Mouse (Mus musculus) myocyte (in vitro differentiated cells): ENCODE data around the gene Actl11. TPM values are rescaled to one million over a fixed set of nuclear protein-coding genes. Genes with fewer than 3 reads are reported as not detected.
A peak's percentile ranks its signal among the peaks of the same experiment; 100 is the strongest.

Experiments
- H3K27me3 ChIP-seq: one replicate; pipeline ENCODE4 v1.6.1; 2011; ENCODE audit not compliant: control insufficient read depth, insufficient read depth, insufficient read length
- H3K36me3 ChIP-seq: one replicate; pipeline ENCODE4 v1.6.1; 2011; ENCODE audit not compliant: control insufficient read depth, insufficient read depth
- H3K4me2 ChIP-seq: one replicate; pipeline ENCODE4 v1.6.1; 2011; ENCODE audit warnings: low read depth, control low read depth
- H3K4me3 ChIP-seq: one replicate; pipeline ENCODE4 v1.5.1; 2011; ENCODE audit warnings: mild to moderate bottlenecking, control low read depth, moderate library complexity
- H3K79me2 ChIP-seq: one replicate; pipeline ENCODE4 v1.6.1; 2011; ENCODE audit not compliant: control insufficient read depth, insufficient read depth
- H3ac ChIP-seq: one replicate; pipeline ENCODE4 v1.6.1; 2011; ENCODE audit not compliant: control insufficient read depth, insufficient read length
- CEBPB ChIP-seq: IDR thresholded peaks from 2 replicates; pipeline ENCODE4 v1.6.1; 2011; ENCODE audit warnings: mild to moderate bottlenecking, moderate library complexity; ENCODE audit not compliant: poor library complexity, insufficient read depth, severe bottlenecking
- E2F4 ChIP-seq: IDR thresholded peaks from one replicate; pipeline ENCODE4 v1.6.1; 2011; ENCODE audit warnings: mild to moderate bottlenecking, control low read depth, moderate library complexity; ENCODE audit not compliant: insufficient read depth
- MAX ChIP-seq: IDR thresholded peaks from one replicate; pipeline ENCODE4 v1.6.1; 2011; ENCODE audit warnings: low read depth, mild to moderate bottlenecking, control low read depth
- MYOD1 ChIP-seq, 3 experiments: IDR thresholded peaks; one replicate each; pipeline ENCODE4 v1.6.1; 2011; ENCODE audit warnings: control low read depth in 2 of 3, low read depth in 2 of 3, mild to moderate bottlenecking in 2 of 3, moderate library complexity in 1 of 3; ENCODE audit not compliant: insufficient read length in 2 of 3, control insufficient read depth in 1 of 3
- MYOG ChIP-seq, 3 experiments: IDR thresholded peaks; one replicate each; pipeline ENCODE4 v1.6.1; 2011; ENCODE audit warnings: control low read depth in 2 of 3, low read depth in 2 of 3, mild to moderate bottlenecking in 2 of 3; ENCODE audit not compliant: insufficient read length in 2 of 3, control insufficient read depth in 1 of 3, insufficient read depth in 1 of 3
- POLR2A ChIP-seq: IDR thresholded peaks from one replicate; pipeline ENCODE4 v1.6.1; 2011; ENCODE audit warnings: low read depth, mild to moderate bottlenecking, control low read depth, moderate library complexity; ENCODE audit not compliant: insufficient read length
- POLR2AphosphoS2 ChIP-seq: IDR thresholded peaks from one replicate; pipeline ENCODE4 v1.6.1; 2011; ENCODE audit warnings: low read depth, control low read depth; ENCODE audit not compliant: insufficient read length
- REST ChIP-seq: IDR thresholded peaks from one replicate; pipeline ENCODE4 v1.6.1; 2011; ENCODE audit warnings: mild to moderate bottlenecking, control low read depth, moderate library complexity; ENCODE audit not compliant: insufficient read depth, insufficient read length
- SRF ChIP-seq: IDR thresholded peaks from one replicate; pipeline ENCODE4 v1.6.1; 2011; ENCODE audit warnings: low read depth; ENCODE audit not compliant: control insufficient read depth, insufficient read length
- TCF12 ChIP-seq: IDR thresholded peaks from one replicate; pipeline ENCODE4 v1.6.1; 2011; ENCODE audit warnings: mild to moderate bottlenecking, control low read depth; ENCODE audit not compliant: poor library complexity, insufficient read depth, severe bottlenecking
- TCF3 ChIP-seq: IDR thresholded peaks from one replicate; pipeline ENCODE4 v1.6.1; 2011; ENCODE audit warnings: low read depth, control low read depth; ENCODE audit not compliant: insufficient read length
- USF1 ChIP-seq: IDR thresholded peaks from one replicate; pipeline ENCODE4 v1.6.1; 2011; ENCODE audit warnings: low read depth, mild to moderate bottlenecking, control low read depth, moderate library complexity
- polyA plus RNA-seq: library from polyadenylated mRNA; unstranded; fragments of >200 nt; fragmentation: generic; extraction: Trizol; gene quantifications from one replicate; pipeline ENCODE4 v1.2.1, GENCODE M21; 2012; ENCODE audit warnings: missing spikeins

Gene Actl11
- polyA plus RNA-seq, 1 experiment: not detected

DNA sequence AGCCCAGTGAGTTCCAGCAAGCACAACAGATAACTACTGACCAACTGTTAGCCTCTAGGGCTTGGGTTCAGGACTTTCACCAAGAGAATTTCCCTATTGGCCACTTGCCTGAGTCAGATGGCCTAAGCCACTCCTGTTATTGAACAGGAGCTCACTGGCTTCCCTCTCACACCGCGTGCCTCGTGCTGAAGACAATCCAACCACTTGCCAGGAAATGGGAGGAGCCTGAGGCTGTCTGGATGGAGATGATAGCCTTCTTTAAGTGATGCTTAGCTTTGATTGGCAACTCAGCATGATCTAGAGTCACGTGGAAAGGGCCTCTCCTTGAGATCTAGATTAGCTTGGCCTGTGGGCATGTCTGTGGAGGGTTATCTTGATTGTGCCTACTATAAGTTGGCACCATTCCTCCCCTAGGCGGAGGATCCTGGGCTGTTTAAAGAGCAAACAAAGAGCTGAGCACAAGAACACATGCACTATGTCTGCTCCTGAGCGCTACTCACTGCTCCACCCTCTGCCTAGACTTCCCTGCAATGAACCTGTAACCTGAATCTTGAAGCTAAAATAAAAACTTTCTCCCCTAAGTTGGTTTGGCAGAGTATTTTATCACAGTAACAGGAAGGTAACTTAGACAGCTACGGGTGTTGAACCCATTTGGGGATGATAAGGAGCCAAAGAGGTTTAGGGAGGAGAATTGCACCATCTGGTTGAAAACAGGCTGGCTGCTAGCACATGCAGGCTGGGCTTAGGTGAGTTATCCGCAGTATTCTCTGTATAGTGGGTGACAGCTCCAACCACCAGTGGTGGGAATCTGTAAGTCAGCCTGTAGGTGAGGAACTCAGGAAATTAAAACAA, 43.6 kb downstream of the Actl11 start:
- H3K36me3 ChIP-seq: no peaks in the 10 kb centered on the region
- H3K4me2 ChIP-seq: no peak overlapping the region
- TF ChIP-seq USF1 (no peak), MYOG (IDR thresholded peaks at IDR 0.05; ENCODE audit: control insufficient read depth in 1 of 3, insufficient read depth in 1 of 3, insufficient read length in 2 of 3, low read depth in 2 of 3) (no peak), E2F4 (no peak), SRF (no peak)
- no peaks in the 10 kb centered on the region for H3K79me2 ChIP-seq
- no peak overlapping the region for H3ac ChIP-seq
- H3K27me3 ChIP-seq: no peaks in the 10 kb centered on the region
- no peak overlapping the region for H3K4me3 ChIP-seq

DNA sequence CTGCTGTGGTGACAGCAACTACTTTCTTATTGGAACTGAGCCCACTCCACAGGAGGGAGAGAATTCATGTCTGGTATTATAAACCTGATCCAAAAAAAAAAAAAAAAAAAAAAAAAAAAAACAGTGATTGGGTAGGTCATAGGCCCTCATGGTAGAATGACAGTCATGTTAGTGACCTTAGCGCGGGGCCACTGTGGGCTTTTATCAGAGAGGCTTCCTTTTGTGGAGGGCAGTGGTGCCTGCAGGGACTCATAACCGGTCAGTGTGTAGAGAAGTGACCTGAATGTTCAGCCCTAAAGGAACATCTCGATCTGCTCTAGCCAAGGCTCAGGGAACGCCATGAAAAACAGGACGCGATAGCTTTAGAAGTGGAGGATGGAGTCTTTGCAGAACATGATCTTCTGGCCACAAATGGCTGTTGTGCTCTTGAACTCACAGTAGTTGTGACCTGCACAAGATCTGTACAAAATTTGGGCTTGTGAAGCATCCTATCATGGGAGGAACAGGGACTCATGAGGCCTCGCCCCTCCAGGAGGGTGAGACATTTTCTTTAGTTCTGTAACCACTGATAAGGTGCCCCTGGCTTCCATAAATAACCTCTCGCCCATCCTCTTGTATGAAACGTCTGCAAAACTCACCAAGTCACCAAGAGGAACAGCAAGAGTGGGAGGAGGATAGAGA, 46.4 kb downstream of the Actl11 start:
- H3K4me2 ChIP-seq: peak overlapping the region; percentile 67

GRCm38 (mm10) chr9:107975399-107976386, 47.4 kb downstream of the Actl11 start, which contains the start of gene Uba7:
Gene Uba7, plus strand, starts transcription at chr9:107975505.
- Histone ChIP-seq H3K4me2 (peak within 1 kb of the TSS; percentile 67), H3ac (no peak within 1 kb of the TSS), H3K36me3 (no peaks in the 10 kb centered on the region), H3K4me3 (no peak within 1 kb of the TSS), H3K27me3 (no peaks in the 10 kb centered on the region), H3K79me2 (no peaks in the 10 kb centered on the region)
- TF ChIP-seq TCF3 (no peak), MYOD1 (IDR thresholded peaks at IDR 0.05; ENCODE audit: control insufficient read depth in 1 of 3, insufficient read length in 2 of 3, low read depth in 2 of 3) (no peak), MYOG (IDR thresholded peaks at IDR 0.05; ENCODE audit: control insufficient read depth in 1 of 3, insufficient read depth in 1 of 3, insufficient read length in 2 of 3, low read depth in 2 of 3) (no peak), USF1 (no peak), REST (no peak), MAX (no peak), E2F4 (no peak), CEBPB (no peak), TCF12 (no peak), POLR2A (no peak), SRF (no peak), POLR2AphosphoS2 (no peak)

More for the DNA sequence above, 46.4 kb downstream of the Actl11 start:
- Histone ChIP-seq H3ac (no peak overlapping the region), H3K4me3 (no peak overlapping the region), H3K36me3 (no peaks in the 10 kb centered on the region), H3K79me2 (no peaks in the 10 kb centered on the region), H3K27me3 (no peaks in the 10 kb centered on the region)
- TF ChIP-seq POLR2A (no peak), MYOD1 (IDR thresholded peaks at IDR 0.05; ENCODE audit: control insufficient read depth in 1 of 3, insufficient read length in 2 of 3, low read depth in 2 of 3) (no peak), TCF3 (no peak), CEBPB (no peak), REST (no peak), TCF12 (no peak), USF1 (no peak), SRF (no peak), POLR2AphosphoS2 (no peak), MAX (no peak), MYOG (IDR thresholded peaks at IDR 0.05; ENCODE audit: control insufficient read depth in 1 of 3, insufficient read depth in 1 of 3, insufficient read length in 2 of 3, low read depth in 2 of 3) (no peak), E2F4 (no peak)

- H3ac ChIP-seq: no peak overlapping the region
- H3K27me3 ChIP-seq: no peaks in the 10 kb centered on the region
- H3K36me3 ChIP-seq: no peaks in the 10 kb centered on the region
- no peaks in the 10 kb centered on the region for H3K79me2 ChIP-seq
- no peak for TF ChIP-seq MYOG (IDR thresholded peaks at IDR 0.05; ENCODE audit: control insufficient read depth in 1 of 3, insufficient read depth in 1 of 3, insufficient read length in 2 of 3, low read depth in 2 of 3)
- TF ChIP-seq MAX: no peak
- no peak for TF ChIP-seq USF1
- no peak for TF ChIP-seq SRF
- TF ChIP-seq TCF3: no peak
- H3K4me2 ChIP-seq: no peak overlapping the region
- no peak overlapping the region for H3K4me3 ChIP-seq
Observed at GRCm38 (mm10) chr9:107978815-107979214, 50.5 kb downstream of the Actl11 start.

Other genes with a start within 250 kb of the Actl11 start
- not detected for gene Gnat1, start 248.8 kb upstream of the Actl11 start, polyA plus RNA-seq
- 1.4 TPM for gene Sema3f, start 218.0 kb upstream of the Actl11 start, polyA plus RNA-seq
- 37.6 TPM for gene Rbm5, start 157.5 kb upstream of the Actl11 start, polyA plus RNA-seq
- 10.2 TPM for gene Rbm6, start 55.2 kb upstream of the Actl11 start, polyA plus RNA-seq
- 8.4 TPM for gene Mon1a, start 40.3 kb upstream of the Actl11 start, polyA plus RNA-seq
- gene Mst1r, start 21.6 kb upstream of the Actl11 start, polyA plus RNA-seq: 0.04 TPM
- 0.06 TPM for gene Camkv, start 7.2 kb downstream of the Actl11 start, polyA plus RNA-seq
- gene Traip, start 21.7 kb downstream of the Actl11 start, polyA plus RNA-seq: 4.7 TPM
- gene Uba7, start 47.0 kb downstream of the Actl11 start, polyA plus RNA-seq: 1.2 TPM
- gene Gm20661, start 54.6 kb downstream of the Actl11 start, polyA plus RNA-seq: not detected
- 1.1 TPM for gene Inka1, start 57.4 kb downstream of the Actl11 start, polyA plus RNA-seq
- not detected for gene Cdhr4, start 64.0 kb downstream of the Actl11 start, polyA plus RNA-seq
- gene Gm20662, start 67.9 kb downstream of the Actl11 start, polyA plus RNA-seq: 0.82 TPM
- 34.4 TPM for gene Ip6k1, start 74.0 kb downstream of the Actl11 start, polyA plus RNA-seq
- gene Gmppb, start 120.8 kb downstream of the Actl11 start, polyA plus RNA-seq: 32.0 TPM
- 1.8 TPM for gene Amigo3, start 124.7 kb downstream of the Actl11 start, polyA plus RNA-seq
- 0.65 TPM for gene Mst1, start 152.0 kb downstream of the Actl11 start, polyA plus RNA-seq
- 33.4 TPM for gene Rnf123, start 154.9 kb downstream of the Actl11 start, polyA plus RNA-seq
- 59.0 TPM for gene Apeh, start 166.1 kb downstream of the Actl11 start, polyA plus RNA-seq